Mouse (Mus musculus) induced T-regulatory cell, adult 2 months (primary cell): ENCODE data around the gene Ripk3.

Source experiments
- DNase-seq: peaks from one replicate; pipeline ENCODE4 v3.0.0-alpha.2; 2012; ENCODE audit warnings: low read depth

Gene Ripk3

GRCm38 (mm10) chr14:55788256-55789050 is at the start of gene Ripk3:
TSS of gene Ripk3 (minus strand) at chr14:55788865.
- peak; percentile 92 for DNase-seq

DNA sequence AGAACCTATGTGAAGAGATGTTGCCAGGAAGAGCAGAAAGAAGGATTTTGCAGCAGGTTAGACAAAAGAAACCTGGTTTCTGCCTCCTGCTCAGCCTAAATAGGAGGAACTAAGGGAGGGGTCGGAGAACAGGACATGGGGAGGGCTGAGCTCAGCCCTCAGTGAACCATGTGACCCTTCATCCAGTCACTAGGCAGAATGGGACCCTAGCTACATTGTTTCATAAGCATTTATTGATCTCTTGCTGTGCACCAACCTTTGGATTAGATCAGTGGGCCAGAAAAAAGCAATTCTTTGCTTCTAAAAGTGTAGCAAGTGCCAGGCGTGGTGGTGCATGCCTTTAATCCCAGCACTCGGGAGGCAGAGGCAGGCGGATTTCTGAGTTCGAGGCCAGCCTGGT is 49.6 kb upstream of the Ripk3 start:
- DNase-seq = no peak

GRCm38 (mm10) chr14:55834808-55835533 is 46.3 kb upstream of the Ripk3 start:
- DNase-seq = no peak

- DNase-seq = no peak
Measured at GRCm38 (mm10) chr14:55833126-55833525, 44.5 kb upstream of the Ripk3 start.

DNA sequence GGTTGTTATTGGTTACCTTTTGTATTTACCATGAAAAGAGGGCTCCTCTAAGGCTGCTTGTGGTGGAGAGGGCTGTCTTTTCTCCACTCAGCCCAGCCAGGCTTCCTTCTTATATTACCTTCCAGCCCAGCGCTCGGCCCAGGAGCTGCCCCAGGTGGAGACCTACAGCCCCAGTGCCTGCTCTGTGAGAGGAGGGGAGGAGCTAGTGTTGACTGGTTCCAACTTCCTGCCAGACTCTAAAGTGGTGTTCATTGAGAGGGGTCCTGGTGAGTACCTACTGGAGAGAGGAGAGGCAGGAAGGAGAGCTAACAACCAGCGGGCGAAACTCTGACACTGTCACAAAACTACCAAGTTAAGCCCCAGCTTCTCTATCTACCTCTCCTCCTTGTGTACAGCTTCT is 41.7 kb upstream of the Ripk3 start:
- no peak for DNase-seq

- no peak for DNase-seq
Measured at GRCm38 (mm10) chr14:55829854-55830253, 41.2 kb upstream of the Ripk3 start.

DNA sequence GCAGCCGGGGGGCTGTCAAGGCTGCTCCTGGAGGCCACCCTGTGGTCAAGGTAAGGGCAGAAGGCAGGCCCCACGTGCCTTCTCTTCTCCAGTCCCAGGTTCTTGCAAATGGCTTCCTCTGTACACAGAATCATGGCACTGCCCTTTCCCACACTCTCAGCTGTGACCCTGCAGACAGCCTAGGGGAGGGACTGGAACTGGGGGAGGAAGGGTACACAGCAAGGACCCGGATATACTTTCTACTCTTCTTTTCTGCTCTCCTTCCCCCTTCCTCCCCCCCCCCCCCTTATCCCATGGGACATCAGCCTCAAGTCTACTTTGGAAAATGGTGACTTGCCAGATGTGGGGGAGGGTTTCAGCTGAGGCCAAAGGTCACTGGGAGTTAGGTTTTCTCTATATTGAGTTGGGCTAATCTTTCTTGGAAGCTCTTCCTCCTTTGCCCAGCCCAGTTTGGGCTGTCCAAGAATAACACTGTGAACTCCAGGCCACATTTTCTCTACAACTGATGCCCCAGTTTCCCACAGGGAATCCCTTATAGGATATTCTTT is 40.1 kb upstream of the Ripk3 start:
- DNase-seq = no peak

DNA sequence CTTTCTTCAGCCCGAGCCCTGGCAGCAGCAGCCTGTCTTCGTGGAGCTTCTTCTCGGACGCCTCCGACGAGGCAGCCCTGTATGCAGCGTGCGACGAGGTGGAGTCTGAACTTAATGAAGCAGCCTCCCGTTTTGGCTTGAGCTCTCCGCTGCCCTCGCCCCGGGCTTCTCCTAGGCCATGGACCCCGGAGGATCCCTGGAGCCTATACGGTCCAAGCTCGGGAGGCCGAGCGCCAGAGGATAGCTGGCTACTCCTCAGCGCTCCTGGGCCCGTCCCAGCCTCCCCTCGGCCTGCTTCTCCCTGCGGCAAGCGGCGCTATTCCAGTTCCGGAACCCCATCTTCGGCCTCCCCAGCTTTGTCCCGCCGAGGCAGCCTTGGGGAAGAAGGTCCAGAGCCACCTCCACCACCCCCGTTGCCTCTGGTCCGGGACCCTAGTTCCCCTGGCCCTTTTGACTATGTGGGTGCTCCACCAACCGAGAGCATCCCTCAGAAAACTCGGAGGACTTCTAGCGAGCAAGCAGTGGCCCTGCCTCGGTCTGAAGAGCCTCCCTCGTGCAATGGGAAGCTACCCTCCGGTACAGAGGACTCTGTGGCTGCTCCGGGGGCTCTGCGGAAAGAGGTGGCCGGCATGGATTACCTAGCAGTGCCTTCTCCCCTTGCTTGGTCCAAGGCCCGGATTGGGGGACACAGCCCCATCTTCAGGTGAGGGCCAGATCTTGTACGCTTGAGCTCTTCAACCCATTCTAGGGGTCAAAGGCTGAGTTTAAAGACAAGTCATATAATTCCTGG is 38.1 kb upstream of the Ripk3 start:
- DNase-seq = no peak

- no peak for DNase-seq
Measured at GRCm38 (mm10) chr14:55826142-55826541, 37.5 kb upstream of the Ripk3 start.

- DNase-seq = peak; percentile 32
Measured at GRCm38 (mm10) chr14:55825216-55826051, 36.8 kb upstream of the Ripk3 start.

DNA sequence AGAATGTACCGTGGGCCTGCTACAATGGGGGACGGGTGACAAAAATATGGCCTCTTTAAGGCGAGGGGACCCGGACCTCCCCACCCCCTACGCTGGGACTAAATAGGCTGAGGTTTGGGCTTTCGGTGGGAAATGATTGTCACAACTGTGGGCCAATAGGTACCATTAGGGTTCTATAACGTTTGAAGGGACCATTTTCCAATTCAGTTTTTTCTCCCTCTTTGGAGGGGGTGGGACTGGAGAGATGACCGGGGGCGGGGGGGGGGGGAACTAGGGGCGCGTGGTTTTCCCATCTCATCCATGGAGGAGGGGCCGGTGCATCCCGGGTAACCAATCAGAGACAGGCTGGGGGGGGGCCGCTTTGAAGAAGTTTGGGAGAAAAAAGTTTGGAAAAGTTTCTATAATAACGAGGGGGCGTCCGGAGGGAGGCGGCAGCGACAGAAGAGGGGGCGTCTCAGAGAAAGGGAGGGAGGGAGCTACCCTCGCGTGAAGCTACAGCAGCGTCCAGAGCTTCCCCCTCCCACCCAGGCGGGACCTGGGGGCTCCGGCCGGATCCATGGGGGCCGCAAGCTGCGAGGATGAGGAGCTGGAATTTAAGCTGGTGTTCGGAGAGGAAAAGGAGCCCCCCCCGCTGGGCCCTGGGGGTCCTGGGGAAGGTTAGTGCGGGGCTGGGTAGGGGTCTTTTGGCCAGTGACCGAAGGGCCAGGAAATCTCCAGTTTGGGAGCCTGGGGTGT is 36.0 kb upstream of the Ripk3 start:
- no peak for DNase-seq

DNA sequence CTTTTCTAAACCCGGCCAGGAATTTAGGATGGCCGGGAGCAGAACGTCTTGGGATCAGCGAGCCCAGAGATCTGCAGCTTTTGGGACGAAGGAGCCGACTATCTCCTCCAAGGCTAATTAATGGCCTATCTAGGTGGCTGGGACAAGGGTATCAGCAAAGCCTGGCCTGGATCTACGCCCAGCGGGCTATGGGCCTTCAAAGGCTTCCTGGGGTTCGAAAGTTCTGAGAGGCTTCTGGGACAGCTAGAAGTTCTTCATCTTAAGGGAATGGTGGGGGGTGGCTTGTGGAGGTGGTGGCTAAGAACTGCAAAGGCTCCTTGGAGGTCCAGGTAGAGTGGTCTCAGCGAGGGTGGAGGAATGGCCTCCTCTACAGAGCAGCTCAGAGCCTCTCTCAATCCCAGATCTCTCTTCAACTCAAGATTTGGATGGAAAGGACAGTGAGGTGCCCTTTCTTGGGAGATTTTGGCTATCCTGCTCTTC is 35.4 kb upstream of the Ripk3 start:
- no peak for DNase-seq

- peak; percentile 22 for DNase-seq
Measured at GRCm38 (mm10) chr14:55822991-55823762, 34.5 kb upstream of the Ripk3 start, which contains the start of gene Nfatc4. TSS of gene Nfatc4 (plus strand) at chr14:55823144.

- peak; percentile 87 for DNase-seq
Measured at GRCm38 (mm10) chr14:55822435-55822990, 33.8 kb upstream of the Ripk3 start.

DNA sequence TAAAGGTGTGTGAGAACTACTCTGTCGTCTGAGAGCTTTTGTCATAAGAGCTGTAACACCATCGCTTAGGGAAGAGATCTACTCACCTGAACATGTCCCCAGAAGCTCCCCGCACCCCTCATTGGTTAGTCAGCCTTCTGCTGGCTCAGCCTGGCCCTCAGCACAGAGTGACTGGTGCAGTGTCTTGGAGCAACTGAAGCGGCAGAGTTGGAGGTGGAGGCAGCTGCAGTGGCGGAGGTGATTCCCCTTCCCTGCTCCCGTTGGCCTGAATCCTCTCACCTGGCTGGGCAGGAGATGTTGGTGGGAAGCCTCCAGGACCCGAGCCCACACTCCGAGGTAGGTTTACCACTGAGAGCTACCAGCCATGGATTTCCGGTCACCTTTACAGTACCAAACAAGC is 31.9 kb upstream of the Ripk3 start:
- no peak for DNase-seq

DNA sequence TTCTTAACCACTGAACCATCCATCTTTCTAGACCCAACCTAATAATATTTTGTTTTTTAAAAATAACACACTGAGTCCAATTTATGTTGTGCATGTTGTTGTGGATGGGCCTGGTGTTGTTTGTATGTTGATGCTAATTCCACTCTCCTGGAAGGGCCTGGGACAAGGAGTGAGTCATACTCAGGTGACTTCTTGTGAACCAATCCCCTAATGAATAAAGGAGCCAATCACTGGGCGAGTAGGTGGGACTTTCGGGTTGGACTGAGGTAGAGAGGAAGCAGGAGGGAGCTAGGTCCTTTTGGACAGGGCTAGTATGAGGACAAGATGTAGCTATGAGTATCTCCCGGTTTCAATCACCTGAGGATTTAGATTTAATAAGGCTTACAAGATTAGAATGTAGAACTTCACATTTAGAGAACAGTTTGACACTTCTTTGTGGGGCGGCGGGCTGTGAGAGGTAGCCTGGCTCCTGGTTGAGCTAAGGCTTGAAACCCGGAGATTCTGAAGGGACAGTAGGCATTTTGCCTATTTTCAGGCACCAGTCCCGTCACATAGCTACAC is 31.3 kb upstream of the Ripk3 start:
- DNase-seq = no peak

- peak; percentile 17 for DNase-seq
Measured at GRCm38 (mm10) chr14:55815310-55815751, 26.7 kb upstream of the Ripk3 start.

DNA sequence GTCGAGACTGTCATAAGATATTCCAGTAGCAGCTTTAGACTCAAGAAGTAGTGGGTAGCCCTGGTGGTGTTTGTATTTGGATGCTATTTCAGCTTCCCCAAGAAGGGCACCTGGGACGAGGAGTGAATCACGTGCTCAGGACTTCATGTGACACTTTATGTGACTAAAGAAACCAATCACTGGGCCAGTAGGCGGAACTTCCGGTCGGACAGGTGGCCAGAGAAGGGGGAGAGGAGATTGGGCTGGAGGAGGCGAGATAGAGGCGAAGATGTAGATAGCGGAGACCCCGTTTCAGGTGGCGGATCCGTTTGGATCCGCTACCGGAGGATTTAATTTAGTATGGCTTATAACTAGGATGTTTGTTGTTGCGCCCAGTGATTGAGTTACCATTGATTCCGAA is 26.2 kb upstream of the Ripk3 start:
- DNase-seq = peak; percentile 45
